ENCODE assay signal across 10 mouse cellular contexts in genomic region chr10:63886449-63887088, GRCm38 (mm10). TPM values are rescaled to one million over a fixed set of nuclear protein-coding genes. Genes with fewer than 3 reads are reported as not detected.
DNase-seq lines count a peak whose midpoint lies in the region; ATAC-seq and TF ChIP-seq lines count a peak whose summit lies in the region.
"Had no signal": no experiment of that assay in that cellular context is flagged by ENCODE, and none has a peak within 500 bp of the region (broad histone marks: within the 10 kb centered on the region; RNA-seq: fewer than 3 reads in every experiment).

No protein-coding gene starts in this region.

- no peaks in the 10 kb centered on the region for H3K9me3 ChIP-seq in forebrain, postnatal 0 days (ENCODE audit: low read length)

- peak overlapping the region; percentile 44 for H3K4me2 ChIP-seq in forebrain, postnatal 0 days (ENCODE audit: low read depth)

- no peak overlapping the region for H3K27ac ChIP-seq in cerebellum, adult 2 months (ENCODE audit: insufficient read depth, low read length)
- no peak overlapping the region for H3K27ac ChIP-seq in forebrain, postnatal 0 days (ENCODE audit: low read depth, low read length)

- no peak overlapping the region for H3K9ac ChIP-seq in forebrain, postnatal 0 days

- 55% methylated on average over 23 of the region's 23 CpGs for WGBS in cerebellum, adult 2 months
- WGBS in forebrain, postnatal 0 days, result 66% methylated on average over 23 of the region's 23 CpGs

- DNase-seq in layer of hippocampus, postnatal 10 days (ENCODE audit: low spot score in 2 of 2), result peak; percentile 16 to 22
- DNase-seq in layer of hippocampus, adult 9-11 months, result no peak
- DNase-seq in cerebellum, adult 2 months, result peak; percentile 23 to 37
- peak; percentile 47 for DNase-seq in forebrain, postnatal 0 days
- peak; percentile 25 for DNase-seq in heart, postnatal 4 days
- no peak for DNase-seq in urinary bladder, postnatal 14 days (ENCODE audit: low spot score)
- DNase-seq in gastrocnemius, postnatal 25 days, result no peak

- ATAC-seq in forebrain, postnatal 0 days, result peak; percentile 16; the same call in 1 of the 2 replicates
- ATAC-seq in megakaryocyte-erythroid progenitor cell, adult 5-6 weeks (replicated peaks; ENCODE audit: low FRiP score, low TSS enrichment, poor library complexity, severe bottlenecking), result no peak

- TF ChIP-seq POLR2A in cerebellum, adult 2 months (IDR thresholded peaks at IDR 0.05; ENCODE audit: borderline replicate concordance, insufficient read depth, low read length), result no peak

- H3K4me3 ChIP-seq in cerebellum, adult 2 months (replicated peaks; ENCODE audit: insufficient read depth, low read depth, low read length), result peak overlapping the region; percentile 44
- peak overlapping the region; percentile 11; the same call in 1 of the 2 replicates for H3K4me3 ChIP-seq in forebrain, postnatal 0 days (ENCODE audit: low read depth, low read length)

- TF ChIP-seq CTCF in cerebellum, adult 2 months (IDR thresholded peaks at IDR 0.05; ENCODE audit: borderline replicate concordance, insufficient read depth, low read depth, low read length), result no peak
- no peak for TF ChIP-seq CTCF in forebrain, postnatal 0 days (IDR thresholded peaks at IDR 0.05; ENCODE audit: low read depth)

- H3K27me3 ChIP-seq in cerebellum, adult 2 months (ENCODE audit: control insufficient read depth, insufficient read depth, low read length), result no peaks in the 10 kb centered on the region
- H3K27me3 ChIP-seq in forebrain, postnatal 0 days (ENCODE audit: insufficient read depth, low read length), result no peaks in the 10 kb centered on the region

- no peaks in the 10 kb centered on the region for H3K4me1 ChIP-seq in cerebellum, adult 2 months (ENCODE audit: control insufficient read depth, insufficient read depth, low read length)
- no peaks in the 10 kb centered on the region for H3K4me1 ChIP-seq in forebrain, postnatal 0 days (ENCODE audit: insufficient read depth)

- no peaks in the 10 kb centered on the region for H3K36me3 ChIP-seq in forebrain, postnatal 0 days (ENCODE audit: insufficient read depth)

RNA-seq across cellular contexts. Expression of gene Gm10118, which starts 40.7 kb away (rescaled TPM):
- total RNA-seq in layer of hippocampus, postnatal 10 days (2021), result 1 to 10 TPM; 2.0 to 2.4 TPM
- polyA plus RNA-seq in cerebellum, adult 2 months (2012; rRNA removed), result 6.3 and 6.6 TPM in 2 replicates
- 1.8 and 2.4 TPM in 2 replicates for total RNA-seq in forebrain, postnatal 0 days (2014; rRNA removed)
- polyA plus RNA-seq in forebrain, postnatal 0 days (2015; fragmentation: Nextera tagmentation; extraction: Ambion mirVana), result 0.15 and 0.57 TPM in 2 replicates
- total RNA-seq in heart, postnatal 4 days (2021), result not detected
- total RNA-seq in gastrocnemius, postnatal 25 days (2021), result not detected
- total RNA-seq in megakaryocyte-erythroid progenitor cell, adult 5-6 weeks (2014; fragmentation: Nextera tagmentation), result not detected in 2 replicates
- not detected in 2 replicates for total RNA-seq in megakaryocyte-erythroid progenitor cell, adult 5-6 weeks (2017)
- total RNA-seq: ES-E14 had no signal
- polyA plus RNA-seq: limb, embryonic 11.5 days had no signal

Comparison
In these comparisons a context has a peak if more than half of its experiments do, and no peak if none do; other contexts are left out.
1. DNase-seq: peak in layer of hippocampus, postnatal 10 days (2 of 2), cerebellum, adult 2 months (2 of 2), forebrain, postnatal 0 days (single experiment) and heart, postnatal 4 days (single experiment); none in layer of hippocampus, adult 9-11 months (single experiment), urinary bladder, postnatal 14 days (single experiment) and gastrocnemius, postnatal 25 days (single experiment).